Mouse (Mus musculus) kidney, postnatal 25 days (tissue): ENCODE measurements around the gene Mamdc4.
"Not testable (repeated sequence)": the region's sequence is repeated elsewhere in the genome, so short reads cannot be mapped to it uniquely, and the experiment has no call there.

Experiments
- DNase-seq, 2 experiments: peaks; one replicate each; pipeline ENCODE4 v3.0.0; 2021; ENCODE audit warnings: mixed read lengths in 2 of 2

Gene Mamdc4

DNA sequence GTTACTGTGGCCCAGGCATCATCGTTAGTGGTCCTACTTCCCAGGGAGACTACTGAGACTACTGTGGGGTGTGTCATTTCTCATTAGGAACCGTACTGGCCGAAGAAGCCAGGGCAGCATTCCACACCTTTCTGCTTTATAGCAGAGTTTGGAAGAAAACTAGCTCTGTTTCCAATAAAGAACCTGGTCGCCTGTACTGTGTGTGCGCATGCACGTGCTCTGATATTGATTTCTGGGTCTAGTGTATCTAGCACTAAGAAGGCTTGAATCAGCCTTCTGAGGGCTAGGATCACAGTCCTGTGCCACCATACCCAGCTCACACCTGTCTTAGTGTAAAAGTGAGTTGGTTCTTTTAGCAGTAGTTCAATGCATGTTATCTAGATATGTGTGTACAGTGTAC lies 15.9 kb downstream of the Mamdc4 start:
- peak in 1 of 2 experiments; percentile 22 for DNase-seq

DNA sequence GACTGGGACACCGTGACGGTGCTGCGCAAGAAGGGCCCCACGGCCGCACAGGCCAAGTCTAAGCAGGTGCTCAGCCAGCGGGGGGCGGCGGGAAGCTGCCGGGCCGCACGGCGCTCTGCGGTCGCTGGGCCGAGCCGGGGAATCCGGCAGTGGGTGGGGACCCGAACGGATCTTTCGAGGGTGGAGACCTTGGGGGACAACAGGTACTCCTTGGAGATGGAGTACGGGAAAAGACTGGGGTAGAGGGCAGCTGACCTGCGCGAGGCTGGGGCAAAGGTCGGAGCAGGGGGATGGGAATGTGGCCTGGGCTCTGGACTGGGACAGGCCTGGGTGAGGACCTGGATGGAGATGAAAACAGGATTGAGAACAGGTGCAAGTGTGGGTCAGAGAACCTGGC lies 16.7 kb downstream of the Mamdc4 start:
- DNase-seq = peak; percentile 67 to 87

DNA sequence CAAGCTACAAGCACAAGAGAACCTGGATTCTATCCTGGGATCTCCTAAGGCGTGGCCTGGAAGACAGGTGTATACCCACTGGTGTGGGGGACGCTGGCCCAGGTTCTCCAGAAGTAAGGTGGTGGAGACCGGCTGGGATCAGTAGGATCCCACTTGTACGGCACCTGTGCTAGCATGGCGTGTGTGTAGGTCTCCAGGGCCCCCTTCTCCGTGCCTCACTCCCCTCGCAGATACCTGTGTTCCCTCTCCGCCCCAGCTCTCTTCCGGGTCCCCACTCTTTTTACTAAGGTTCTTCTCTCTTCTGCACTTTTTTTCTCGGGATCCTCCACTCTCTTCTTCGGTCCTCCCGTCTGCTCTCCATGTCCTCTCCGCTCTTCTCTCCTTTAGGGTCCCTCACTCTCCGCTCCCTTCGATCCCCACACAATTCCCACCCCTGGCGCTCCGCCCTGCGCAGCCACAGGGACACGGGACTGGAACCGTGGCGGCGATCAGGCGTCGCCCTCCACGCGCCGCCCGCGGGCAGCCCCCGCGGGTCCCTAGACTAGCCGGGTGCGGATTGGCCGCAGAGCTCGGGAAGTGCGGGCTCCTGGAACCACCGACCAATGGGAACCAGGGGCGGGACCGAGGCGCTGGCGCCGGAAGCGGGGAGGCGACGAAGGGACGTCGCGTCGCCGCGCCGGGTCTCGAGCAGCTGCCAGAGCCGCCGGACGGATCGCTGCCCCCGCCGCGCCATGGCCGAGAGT lies 17.3 kb downstream of the Mamdc4 start, which contains the start of gene Edf1:
TSS of gene Edf1 (plus strand) at position 627 of the 743 bp plus-strand sequence.
- peak; percentile 95 to 99 for DNase-seq

DNA sequence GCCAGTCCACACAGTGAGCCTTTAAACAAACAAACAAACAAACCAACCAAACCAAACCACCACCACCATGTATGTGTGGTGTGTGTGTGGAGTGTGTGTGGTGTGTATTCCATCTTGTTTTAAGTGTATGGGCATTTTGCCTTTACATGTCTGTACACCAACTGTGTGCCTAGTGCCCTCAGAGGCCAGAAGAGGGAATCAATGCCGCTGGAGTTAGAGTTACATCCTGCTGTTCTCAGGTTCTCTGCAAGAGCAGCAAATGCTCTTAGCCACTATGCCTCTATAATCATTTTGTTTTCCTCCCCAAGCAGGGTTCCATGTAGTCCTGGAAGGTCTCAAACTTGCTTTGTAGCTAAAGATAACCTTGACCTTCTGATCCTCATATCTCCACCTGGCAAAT lies 18.3 kb downstream of the Mamdc4 start:
- peak in 1 of 2 experiments; percentile 15 for DNase-seq

DNA sequence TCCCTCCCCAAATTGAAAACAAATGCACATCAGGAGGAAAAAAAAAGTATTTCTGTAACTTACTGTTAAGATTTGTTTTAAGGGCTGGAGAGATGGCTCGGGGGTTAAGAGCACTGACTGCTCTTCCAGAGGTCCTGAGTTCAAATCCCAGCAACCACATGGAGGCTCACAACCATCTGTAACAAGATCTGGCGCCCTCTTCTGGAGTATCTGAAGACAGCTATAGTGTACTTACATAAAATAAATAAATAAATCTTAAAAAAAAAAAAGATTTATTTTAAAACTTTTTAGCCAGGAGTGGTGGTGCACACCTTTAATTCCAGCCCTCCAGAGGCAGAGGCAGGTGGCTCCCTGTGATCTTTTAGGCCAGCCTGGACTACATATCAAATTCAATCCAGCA lies 19.2 kb downstream of the Mamdc4 start:
- not testable (repeated sequence) for DNase-seq

DNA sequence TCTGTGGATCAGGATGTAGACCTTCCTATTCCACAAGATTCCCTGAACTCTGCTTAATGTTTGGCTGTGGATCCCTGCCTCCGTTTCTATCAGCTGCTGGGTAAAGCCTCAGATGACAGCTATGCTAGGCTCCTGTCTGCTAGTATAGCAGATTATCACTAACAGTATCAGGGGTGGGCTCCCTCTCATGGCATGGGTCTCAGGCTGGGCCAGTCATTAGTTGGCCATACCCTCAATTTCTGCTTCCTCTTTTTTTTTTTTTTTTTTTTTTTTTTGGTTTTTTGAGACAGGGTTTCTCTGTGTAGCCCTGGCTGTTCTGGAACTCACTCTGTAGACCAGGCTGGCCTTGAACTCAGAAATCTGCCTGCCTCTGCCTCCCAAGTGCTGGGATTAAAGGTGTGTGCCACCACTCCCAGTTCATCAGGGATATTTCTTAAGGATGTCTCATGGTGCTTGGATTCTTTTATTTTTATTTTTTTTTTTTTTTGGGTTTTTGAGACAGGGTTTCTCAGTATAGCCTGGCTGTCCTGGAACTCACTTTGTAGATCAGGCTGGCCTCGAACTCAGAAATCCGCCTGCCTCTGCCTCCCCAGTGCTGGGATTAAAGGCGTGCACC lies 21.4 kb downstream of the Mamdc4 start:
- peak in 1 of 2 experiments; percentile 15 for DNase-seq

DNA sequence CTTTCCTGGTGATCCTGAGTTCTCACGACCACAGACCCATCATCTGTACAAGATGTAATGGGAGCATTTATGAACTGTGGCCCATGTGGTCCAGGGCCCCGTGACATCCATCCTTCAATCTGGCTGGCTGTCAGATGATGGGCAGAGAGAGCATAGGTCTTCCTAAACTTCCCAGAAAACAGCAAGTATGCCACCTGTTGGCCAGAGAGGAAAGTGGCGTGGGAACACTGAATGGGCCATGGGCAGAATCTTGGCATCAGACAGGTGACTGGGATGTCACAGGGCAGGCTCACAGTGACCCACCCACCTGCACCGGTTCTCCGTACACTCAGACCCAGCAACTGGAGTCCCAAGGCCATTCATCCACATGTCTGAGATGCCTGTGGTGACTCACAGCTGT lies 23.5 kb downstream of the Mamdc4 start:
- DNase-seq = peak; percentile 76 to 78

DNA sequence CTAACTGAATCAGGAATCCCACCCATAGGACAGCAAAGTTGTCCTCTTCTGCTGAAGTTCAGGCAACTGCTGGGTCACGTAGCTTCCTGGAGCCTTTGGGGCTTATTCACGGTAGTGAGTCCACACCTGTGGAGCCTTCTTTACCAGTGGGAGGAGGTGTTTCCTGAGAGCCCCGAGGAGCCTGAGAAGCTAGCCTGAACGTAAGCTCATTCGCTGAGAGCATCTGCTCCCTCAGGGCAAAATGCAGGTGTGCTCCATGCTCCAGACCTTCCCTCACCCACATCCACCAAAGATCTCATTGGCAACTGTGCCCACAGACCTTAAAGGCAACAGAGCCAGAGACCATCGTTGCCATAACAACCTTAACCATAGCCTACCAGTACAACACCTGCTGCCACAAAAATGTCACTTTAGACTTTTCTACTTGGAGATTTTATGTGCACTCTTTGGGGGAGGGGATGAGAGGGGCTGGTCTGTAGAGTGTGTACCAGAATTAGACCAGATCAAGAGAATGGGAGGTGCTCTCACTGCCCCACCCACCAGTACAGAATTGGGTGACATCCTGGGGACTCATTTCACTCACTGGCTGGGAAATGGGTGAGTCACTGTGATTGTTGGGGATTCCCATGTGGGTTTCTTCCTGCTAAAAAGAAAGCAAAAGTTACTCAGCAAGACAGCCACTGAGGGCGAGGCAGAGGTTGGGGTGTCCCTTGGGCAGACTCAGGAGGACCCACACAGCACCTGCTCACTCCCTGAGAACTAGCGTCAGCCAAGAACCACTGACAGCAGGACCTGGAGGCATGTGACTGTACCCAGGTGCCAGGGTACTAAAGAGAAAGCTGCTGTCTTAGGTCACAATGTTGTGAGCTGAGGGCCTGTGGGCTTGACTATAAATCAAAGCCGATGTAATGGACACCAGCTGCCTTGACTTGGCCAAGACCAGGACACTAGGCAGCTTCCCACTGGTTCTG lies 25.3 kb downstream of the Mamdc4 start:
- DNase-seq = no peak

DNA sequence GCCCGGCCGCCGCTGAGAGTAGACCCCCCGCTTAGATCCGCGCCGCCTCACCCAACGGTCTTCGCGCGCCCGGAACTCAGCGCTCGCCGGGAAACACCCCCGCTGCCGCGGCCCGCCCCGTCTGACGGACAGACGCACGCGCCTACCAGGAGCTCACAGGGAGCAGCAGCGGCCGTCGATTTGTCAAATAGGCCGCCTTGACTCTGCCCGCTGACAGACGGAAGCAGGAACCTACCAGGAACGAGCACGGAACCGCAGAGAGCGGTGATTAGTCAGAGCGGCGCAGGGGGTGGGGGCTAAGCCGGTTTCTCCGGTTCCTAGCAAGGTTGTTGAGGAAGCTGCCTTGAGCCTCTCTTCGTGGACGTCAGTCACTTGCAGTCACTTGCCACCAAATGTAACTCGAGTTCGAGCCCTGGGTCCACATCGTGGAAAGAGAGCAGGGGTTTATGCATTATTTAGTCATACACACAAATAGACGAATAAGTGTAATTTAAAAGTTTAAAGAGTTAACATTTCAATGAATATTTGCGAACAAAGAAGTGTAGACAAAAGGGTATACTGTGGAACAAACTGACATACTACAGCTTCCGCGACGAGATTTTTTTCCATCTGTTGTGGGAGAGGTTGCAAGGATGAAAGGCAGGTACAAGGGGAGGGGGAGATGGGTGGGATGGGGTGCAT lies 27.7 kb downstream of the Mamdc4 start, which contains the start of gene Traf2:
TSS of gene Traf2 (minus strand) at position 130 of the 681 bp plus-strand sequence.
- DNase-seq = peak; percentile 99 to 100

DNA sequence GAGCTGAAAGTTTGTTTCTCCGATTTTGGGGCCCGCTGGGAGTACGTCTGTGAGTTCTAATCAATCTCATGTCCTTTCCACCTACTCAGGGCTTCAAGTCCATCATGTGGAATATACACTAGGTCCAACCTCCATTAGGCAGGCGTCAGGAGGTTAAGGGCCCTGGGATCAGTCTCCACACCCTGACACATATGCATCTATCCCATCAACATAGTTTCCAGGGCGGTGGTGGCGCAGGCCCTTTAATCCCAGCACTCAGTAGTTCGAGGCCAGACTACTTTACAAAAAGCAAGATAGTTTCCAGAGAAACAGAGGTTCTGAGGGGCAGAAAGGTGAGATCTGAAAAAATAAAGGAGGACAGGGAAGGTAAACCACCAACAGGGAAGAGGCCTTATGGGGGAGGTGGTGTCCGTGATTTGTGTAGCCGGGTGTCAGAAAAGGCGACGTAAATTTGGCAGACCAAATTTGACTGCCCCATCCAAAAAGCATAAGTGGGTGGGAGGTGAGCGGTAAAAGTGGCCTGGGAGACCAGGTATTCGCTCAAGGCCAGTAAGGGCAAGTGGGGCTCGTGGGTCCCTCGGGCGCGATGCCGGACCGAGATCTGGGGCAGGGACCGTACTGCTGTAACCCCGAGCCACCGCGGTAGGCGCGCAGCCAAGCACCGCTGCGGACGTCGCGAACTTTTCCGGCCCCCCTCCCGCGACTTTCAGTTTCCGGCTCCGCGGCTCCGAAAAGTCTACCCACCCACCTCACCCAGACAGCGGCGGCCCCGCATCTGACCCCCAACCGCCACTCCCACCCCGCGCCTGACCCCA lies 28.4 kb downstream of the Mamdc4 start:
- peak in 1 of 2 experiments; percentile 84 for DNase-seq

DNA sequence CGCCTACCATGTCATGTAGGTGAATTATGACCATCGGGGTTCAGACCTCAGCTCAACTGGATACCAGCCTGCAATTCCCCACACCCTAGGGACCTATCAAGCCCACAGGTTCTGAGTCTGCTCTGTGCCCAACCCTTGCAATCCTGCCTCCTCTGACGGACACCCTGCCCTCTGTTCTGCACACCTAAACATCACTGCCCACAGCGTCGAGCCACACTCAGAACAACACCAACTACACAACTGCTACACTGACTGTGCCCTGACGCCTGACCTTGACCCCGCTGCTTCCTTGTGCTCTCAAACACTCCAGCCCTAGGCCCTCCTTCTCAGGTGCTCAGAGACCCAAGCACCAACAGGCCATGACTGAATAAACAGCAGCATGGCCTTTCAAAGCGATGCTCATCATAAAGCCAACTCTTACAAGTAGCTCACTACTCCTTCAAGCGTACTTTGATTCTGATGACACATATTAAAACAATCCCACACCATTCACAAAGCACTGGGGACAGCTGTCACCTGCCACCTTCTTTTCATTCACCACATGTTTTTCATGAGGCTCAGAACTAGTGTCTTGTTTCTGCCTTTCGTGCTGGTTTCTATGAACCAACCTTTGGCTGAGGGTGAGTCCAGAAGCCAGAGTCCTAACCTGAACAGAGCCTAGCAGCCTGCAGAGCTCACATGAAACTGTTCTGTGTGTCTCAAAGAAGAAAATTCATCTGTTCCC lies 32.8 kb downstream of the Mamdc4 start:
- DNase-seq = peak in 1 of 2 experiments; percentile 59

DNA sequence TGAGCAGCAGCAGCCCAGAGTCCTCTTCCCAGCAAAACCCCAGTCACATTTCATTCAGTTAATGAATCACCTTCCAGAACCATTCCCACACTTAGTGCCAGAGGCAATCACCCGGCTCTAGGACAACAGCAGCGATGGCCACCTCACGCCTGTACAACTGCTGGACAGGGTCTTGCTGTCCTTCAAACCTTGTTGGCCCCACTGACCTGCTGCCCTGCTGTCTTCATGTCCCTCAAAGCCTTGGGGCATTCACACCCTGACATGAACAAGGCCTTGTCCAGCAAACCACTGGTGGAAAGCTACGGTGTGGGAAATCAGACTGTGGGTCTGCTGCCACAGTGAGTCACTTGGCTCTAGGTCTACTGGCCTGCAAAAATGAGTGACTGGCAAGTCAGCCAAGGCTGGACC lies 34.1 kb downstream of the Mamdc4 start:
- peak; percentile 34 to 71 for DNase-seq

DNA sequence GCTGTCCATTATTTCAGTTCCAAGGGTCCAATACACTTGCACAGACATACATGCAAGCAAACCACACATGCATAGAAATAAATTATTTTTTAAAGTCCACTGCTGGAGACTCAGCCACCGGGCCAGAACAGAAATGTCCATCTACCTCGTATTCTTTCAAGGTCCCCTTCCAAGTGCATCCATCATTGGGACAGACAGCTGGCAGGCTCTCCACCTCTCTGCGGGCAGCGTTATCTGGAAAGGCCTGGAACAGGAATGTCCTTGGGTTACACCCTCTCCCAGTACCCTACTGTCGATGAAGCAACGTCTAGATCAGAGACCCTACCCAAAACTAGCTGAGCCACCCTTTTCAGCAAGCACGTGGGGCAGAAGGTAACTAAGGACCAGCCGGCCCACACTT lies 38.1 kb downstream of the Mamdc4 start:
- DNase-seq = no peak

DNA sequence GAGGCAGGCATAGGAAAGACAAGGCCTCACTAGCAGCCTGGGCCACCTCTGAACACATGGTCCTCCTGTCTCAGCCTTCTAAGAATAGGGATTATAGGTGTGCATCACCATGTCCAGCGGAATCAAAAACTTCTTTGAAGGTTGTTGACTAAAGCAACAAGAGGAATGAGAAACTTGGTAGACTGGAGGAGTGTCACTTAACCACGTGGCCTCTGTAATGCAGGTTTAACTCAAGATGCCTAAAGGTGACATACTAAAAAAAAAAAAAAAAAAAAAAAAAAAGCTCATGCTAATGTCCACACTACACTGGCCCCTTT lies 39.8 kb downstream of the Mamdc4 start:
- DNase-seq = no peak

DNA sequence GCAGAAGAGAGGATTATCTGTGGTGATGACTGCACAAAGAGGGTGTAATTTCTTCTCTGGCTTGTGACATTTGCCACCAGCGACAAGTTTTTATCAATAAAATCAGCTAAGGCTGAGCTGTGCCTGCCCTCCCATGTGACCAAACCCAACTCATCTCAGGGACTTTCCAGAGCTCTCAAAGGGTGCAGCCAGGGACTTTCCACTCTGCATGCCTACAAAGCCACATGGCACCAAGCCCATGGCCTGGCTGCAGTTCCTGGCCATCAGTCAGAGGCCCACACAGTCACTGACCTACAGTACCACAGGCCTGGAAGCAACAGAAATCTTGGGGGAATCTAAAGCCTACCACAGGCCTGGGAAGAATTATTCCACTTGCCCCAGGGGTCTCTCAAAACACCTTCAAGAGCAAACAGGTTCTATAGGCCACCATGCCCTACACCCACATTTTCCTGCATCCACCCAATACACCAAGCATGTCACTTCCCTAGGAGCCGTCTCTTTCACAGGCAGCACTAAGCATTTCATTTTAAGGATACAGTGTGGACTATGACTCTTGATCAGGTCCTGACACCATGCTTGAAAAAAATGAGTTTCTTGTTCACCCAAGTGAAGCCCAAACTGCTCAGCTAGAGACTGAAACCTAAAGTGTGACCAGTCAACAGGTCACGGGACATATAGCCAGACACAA lies 40.3 kb downstream of the Mamdc4 start:
- peak; percentile 82 to 89 for DNase-seq

DNA sequence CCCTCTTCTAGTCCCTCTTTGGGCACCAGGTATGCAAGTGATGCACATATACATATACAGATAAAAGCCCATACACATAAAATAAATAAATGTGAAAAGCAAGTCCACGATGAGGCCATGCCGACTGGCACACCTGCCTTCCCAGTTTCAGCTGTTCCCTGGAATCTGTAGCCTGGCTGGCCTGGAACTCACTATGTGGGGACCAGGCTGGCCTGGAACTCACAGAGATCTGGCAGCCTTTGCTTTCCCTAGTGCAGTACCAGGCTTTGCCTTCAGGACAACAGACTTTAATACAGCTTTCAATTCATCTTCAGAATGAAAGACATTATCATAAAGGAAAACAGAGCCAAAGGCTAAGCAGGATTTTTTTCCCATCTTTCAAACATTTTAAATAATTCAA lies 40.9 kb downstream of the Mamdc4 start:
- DNase-seq = no peak

DNA sequence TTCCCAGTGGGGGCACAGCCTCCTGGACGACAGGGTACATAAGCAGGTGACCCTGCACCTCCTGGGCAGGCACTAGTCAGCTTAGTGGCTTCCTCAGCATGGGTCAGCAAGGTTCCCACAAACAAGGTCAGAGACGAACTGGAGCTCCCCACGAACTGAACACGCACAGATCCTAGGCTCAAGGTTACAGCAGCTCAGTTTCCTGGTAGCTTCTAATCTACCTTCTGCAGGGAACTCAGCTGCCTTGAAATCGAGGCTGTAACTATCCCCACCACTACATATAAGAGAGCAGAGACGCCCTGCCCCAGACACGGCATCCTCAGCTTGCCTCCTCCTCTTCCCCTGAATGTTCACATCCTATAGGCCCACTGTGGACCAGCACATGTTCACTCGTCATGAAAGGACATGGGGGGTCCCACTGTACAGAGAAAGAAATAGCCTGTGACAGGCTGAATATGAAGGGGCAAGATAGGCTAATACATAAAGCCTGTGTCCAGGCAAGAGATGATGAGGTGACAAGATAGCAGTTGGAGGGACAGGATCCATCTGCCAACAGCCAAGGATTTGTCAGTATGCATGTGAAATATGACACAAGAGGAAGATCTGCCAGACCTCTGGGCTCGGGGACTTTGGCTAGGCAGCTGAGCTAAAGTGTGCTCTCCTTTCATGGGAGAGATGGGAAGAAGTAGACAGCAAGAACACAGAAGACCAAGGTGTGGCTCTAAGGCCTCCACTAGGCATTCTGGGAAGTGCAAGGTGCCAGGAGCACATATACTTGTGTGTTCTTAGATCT lies 47.9 kb downstream of the Mamdc4 start:
- no peak for DNase-seq
